In the genomic region with DNA sequence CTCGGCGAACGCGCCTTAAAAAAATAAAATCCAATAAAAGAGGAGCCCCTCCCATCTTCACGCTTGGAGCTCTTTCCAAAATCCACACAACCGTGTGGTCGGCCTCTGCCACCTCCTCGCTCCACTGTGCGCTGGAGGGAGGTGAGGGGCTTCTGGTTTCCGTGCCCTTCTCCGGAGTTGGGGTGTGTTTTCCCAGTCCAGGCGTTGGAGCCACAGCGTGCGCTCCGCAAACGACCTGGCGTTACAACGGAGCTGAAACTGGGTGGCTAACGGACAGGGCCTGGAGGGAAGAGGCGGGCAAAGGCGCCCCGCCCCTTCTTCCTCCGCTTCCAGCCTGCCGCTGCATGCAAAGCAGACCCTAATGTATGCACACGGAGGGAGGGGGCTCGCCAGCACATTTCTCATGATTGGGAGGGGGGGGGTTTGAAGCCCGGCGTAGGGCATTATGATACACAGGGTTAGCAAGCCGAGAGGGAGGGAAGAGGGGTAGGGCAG, we compare ENCODE assay signal across 8 mouse cellular contexts. TPM values are rescaled to one million over a fixed set of nuclear protein-coding genes. Genes with fewer than 3 reads are reported as not detected.
DNase-seq lines count a peak whose midpoint lies in the region; ATAC-seq and TF ChIP-seq lines count a peak whose summit lies in the region.

No protein-coding gene starts in this region.

- H3K36me3 ChIP-seq in erythroblast, embryonic 14.5 days (ENCODE audit: control insufficient read depth) = peaks cover 12% of the 10 kb centered on the region
- peaks cover 8% of the 10 kb centered on the region; the same call in 1 of the 2 replicates for H3K36me3 ChIP-seq in heart, embryonic 13.5 days
- H3K36me3 ChIP-seq in kidney, postnatal 0 days (ENCODE audit: insufficient read depth, low read length) = no peaks in the 10 kb centered on the region
- peaks cover 4% of the 10 kb centered on the region; the same call in 1 of the 2 replicates for H3K36me3 ChIP-seq in liver, embryonic 11.5 days (ENCODE audit: control insufficient read depth, insufficient read depth, low read length)
- peaks cover 6% of the 10 kb centered on the region for H3K36me3 ChIP-seq in myocyte (ENCODE audit: control insufficient read depth, insufficient read depth)
- no peaks in the 10 kb centered on the region for H3K36me3 ChIP-seq in stomach, embryonic 15.5 days

- peak overlapping the region; percentile 100 for H3K4me2 ChIP-seq in heart, embryonic 13.5 days
- peak overlapping the region; percentile 91 for H3K4me2 ChIP-seq in kidney, postnatal 0 days (ENCODE audit: low read length)
- H3K4me2 ChIP-seq in liver, embryonic 11.5 days = peak overlapping the region; percentile 99
- H3K4me2 ChIP-seq in myocyte (ENCODE audit: low read depth) = peak overlapping the region; percentile 93
- H3K4me2 ChIP-seq in stomach, embryonic 15.5 days = peak overlapping the region; percentile 98

- H3K27me3 ChIP-seq in erythroblast, embryonic 14.5 days (ENCODE audit: control insufficient read depth) = peaks cover 47% of the 10 kb centered on the region
- H3K27me3 ChIP-seq in heart, embryonic 13.5 days (replicated peaks) = peaks cover 24% of the 10 kb centered on the region; the same call in 1 of the 2 replicates
- H3K27me3 ChIP-seq in kidney, postnatal 0 days (ENCODE audit: insufficient read depth, low read length) = no peaks in the 10 kb centered on the region
- H3K27me3 ChIP-seq in liver, embryonic 11.5 days (replicated peaks; ENCODE audit: control insufficient read depth, insufficient read depth, low read length) = no peaks in the 10 kb centered on the region
- H3K27me3 ChIP-seq in myocyte (ENCODE audit: control insufficient read depth, insufficient read depth, insufficient read length) = no peaks in the 10 kb centered on the region
- no peaks in the 10 kb centered on the region for H3K27me3 ChIP-seq in stomach, embryonic 15.5 days (replicated peaks)

- peak overlapping the region; percentile 96 for H3K27ac ChIP-seq in heart, embryonic 13.5 days (replicated peaks)
- H3K27ac ChIP-seq in kidney, postnatal 0 days = peak overlapping the region; percentile 94
- H3K27ac ChIP-seq in liver, embryonic 11.5 days (ENCODE audit: low read depth, low read length) = peak overlapping the region; percentile 98
- H3K27ac ChIP-seq in stomach, embryonic 15.5 days = peak overlapping the region; percentile 99

- DNase-seq in CD4-positive, CD25-positive, alpha-beta regulatory T cell, adult 2 months (ENCODE audit: low read depth, low spot score) = peak; percentile 67
- peak; percentile 81 for DNase-seq in brain, embryonic 18.5 days (ENCODE audit: low read depth, low spot score)
- DNase-seq in kidney, postnatal 0 days (ENCODE audit: low spot score) = peak; percentile 87
- DNase-seq in liver, embryonic 11.5 days (ENCODE audit: low spot score) = peak; percentile 85

- TF ChIP-seq POLR2A in myocyte (IDR thresholded peaks at IDR 0.05; ENCODE audit: insufficient read length, low read depth) = peak; percentile 95

- H3K79me2 ChIP-seq in myocyte (ENCODE audit: control insufficient read depth, insufficient read depth) = peaks cover 36% of the 10 kb centered on the region

- peak overlapping the region; percentile 81 for H3ac ChIP-seq in myocyte (ENCODE audit: control insufficient read depth, insufficient read length)

- no peaks in the 10 kb centered on the region for H3K9me3 ChIP-seq in erythroblast, embryonic 14.5 days (ENCODE audit: control insufficient read depth, low read length)
- no peaks in the 10 kb centered on the region for H3K9me3 ChIP-seq in heart, embryonic 13.5 days
- no peaks in the 10 kb centered on the region for H3K9me3 ChIP-seq in kidney, postnatal 0 days (replicated peaks; ENCODE audit: low read length)
- H3K9me3 ChIP-seq in liver, embryonic 11.5 days (ENCODE audit: control insufficient read depth, low read length) = no peaks in the 10 kb centered on the region
- H3K9me3 ChIP-seq in stomach, embryonic 15.5 days = no peaks in the 10 kb centered on the region

- peak; percentile 14; the same call in 1 of the 2 replicates for ATAC-seq in heart, embryonic 13.5 days (ENCODE audit: extremely low read depth, insufficient number of reproducible peaks, low FRiP score, low TSS enrichment)
- ATAC-seq in kidney, postnatal 0 days (replicated peaks; ENCODE audit: low FRiP score, low read depth) = peak; percentile 40; the same call in 1 of the 2 replicates
- peak; percentile 72 for ATAC-seq in liver, embryonic 11.5 days (replicated peaks; ENCODE audit: low FRiP score)
- ATAC-seq in stomach, embryonic 15.5 days (ENCODE audit: insufficient read depth, low FRiP score, low read depth) = peak; percentile 63; the same call in 1 of the 2 replicates

- H3K4me3 ChIP-seq in erythroblast, embryonic 14.5 days (replicated peaks) = peak overlapping the region; percentile 95
- peak overlapping the region; percentile 93 for H3K4me3 ChIP-seq in heart, embryonic 13.5 days
- peak overlapping the region; percentile 85 for H3K4me3 ChIP-seq in kidney, postnatal 0 days (replicated peaks; ENCODE audit: low read depth, low read length)
- peak overlapping the region; percentile 99 for H3K4me3 ChIP-seq in liver, embryonic 11.5 days (ENCODE audit: low read depth, low read length)
- peak overlapping the region; percentile 68 for H3K4me3 ChIP-seq in myocyte
- H3K4me3 ChIP-seq in stomach, embryonic 15.5 days (replicated peaks) = peak overlapping the region; percentile 99

- peaks cover 41% of the 10 kb centered on the region for H3K4me1 ChIP-seq in erythroblast, embryonic 14.5 days (ENCODE audit: control insufficient read depth)
- peaks cover 44% of the 10 kb centered on the region for H3K4me1 ChIP-seq in heart, embryonic 13.5 days
- peaks cover 11% of the 10 kb centered on the region for H3K4me1 ChIP-seq in kidney, postnatal 0 days (replicated peaks; ENCODE audit: insufficient read depth, low read length)
- peaks cover 22% of the 10 kb centered on the region for H3K4me1 ChIP-seq in liver, embryonic 11.5 days (replicated peaks; ENCODE audit: control insufficient read depth, insufficient read depth, low read length)
- H3K4me1 ChIP-seq in stomach, embryonic 15.5 days = peaks cover 25% of the 10 kb centered on the region

- peak overlapping the region; percentile 87 for H3K9ac ChIP-seq in heart, embryonic 13.5 days
- H3K9ac ChIP-seq in kidney, postnatal 0 days (ENCODE audit: low read depth, low read length) = peak overlapping the region; percentile 69
- H3K9ac ChIP-seq in liver, embryonic 11.5 days (ENCODE audit: low read depth, low read length) = peak overlapping the region; percentile 85
- peak overlapping the region; percentile 83 for H3K9ac ChIP-seq in stomach, embryonic 15.5 days

- under 1% methylated on average over 29 of the region's 29 CpGs for WGBS in heart, embryonic 13.5 days
- WGBS in kidney, postnatal 0 days = 1% methylated on average over 28 of the region's 29 CpGs
- WGBS in liver, embryonic 11.5 days = under 1% methylated on average over 29 of the region's 29 CpGs
- WGBS in stomach, embryonic 15.5 days = under 1% methylated on average over 29 of the region's 29 CpGs

- TF ChIP-seq CTCF in kidney, postnatal 0 days (IDR thresholded peaks at IDR 0.05; ENCODE audit: low read depth) = no peak

TF ChIP-seq in myocyte, 11 proteins besides CTCF, POLR2A, EP300 and RAD21:
- TF ChIP-seq MYOG (IDR thresholded peaks at IDR 0.05; ENCODE audit: control insufficient read depth in 1 of 3, insufficient read depth in 1 of 3, insufficient read length in 2 of 3, low read depth in 2 of 3) (no peak), MYOD1 (IDR thresholded peaks at IDR 0.05; ENCODE audit: control insufficient read depth in 1 of 3, insufficient read length in 2 of 3, low read depth in 2 of 3) (no peak), SRF (IDR thresholded peaks at IDR 0.05; ENCODE audit: control insufficient read depth, insufficient read length, low read depth) (no peak), CEBPB (IDR thresholded peaks at IDR 0.05; ENCODE audit: insufficient read depth, poor library complexity, severe bottlenecking) (no peak), USF1 (IDR thresholded peaks at IDR 0.05; ENCODE audit: low read depth) (no peak), E2F4 (IDR thresholded peaks at IDR 0.05; ENCODE audit: insufficient read depth) (no peak), MAX (IDR thresholded peaks at IDR 0.05; ENCODE audit: low read depth) (no peak), REST (IDR thresholded peaks at IDR 0.05; ENCODE audit: insufficient read depth, insufficient read length) (peak; percentile 9), POLR2AphosphoS2 (IDR thresholded peaks at IDR 0.05; ENCODE audit: insufficient read length, low read depth) (peak; percentile 91), TCF12 (IDR thresholded peaks at IDR 0.05; ENCODE audit: insufficient read depth, poor library complexity, severe bottlenecking) (no peak), TCF3 (IDR thresholded peaks at IDR 0.05; ENCODE audit: insufficient read length, low read depth) (no peak)

RNA-seq across cellular contexts. Expression of a gene that starts 0.9 kb away (rescaled TPM):
- polyA plus RNA-seq in erythroblast, embryonic 14.5 days (2012) = 0.29 and 0.38 TPM in 2 replicates
- polyA plus RNA-seq in heart, embryonic 13.5 days (2015; fragmentation: Nextera tagmentation; extraction: Ambion mirVana) = 6.1 and 6.5 TPM in 2 replicates
- 6.6 and 9.5 TPM in 2 replicates for polyA plus RNA-seq in kidney, postnatal 0 days (2015; fragmentation: Nextera tagmentation; extraction: Ambion mirVana)
- polyA plus RNA-seq in liver, embryonic 11.5 days (2014; fragmentation: Nextera tagmentation; extraction: Ambion mirVana) = 6.8 and 9.7 TPM in 2 replicates
- polyA plus RNA-seq in myocyte (2012; fragmentation: generic; extraction: Trizol) = 4.5 TPM
- 14.1 and 14.2 TPM in 2 replicates for polyA plus RNA-seq in stomach, embryonic 15.5 days (2015; fragmentation: Nextera tagmentation; extraction: Ambion mirVana)

RNA-seq across cellular contexts. Expression of a gene that starts 38.6 kb away (rescaled TPM):
- 7.2 and 8.5 TPM in 2 replicates for polyA plus RNA-seq in erythroblast, embryonic 14.5 days (2012)
- 1,009 and 1,200 TPM in 2 replicates for polyA plus RNA-seq in heart, embryonic 13.5 days (2015; fragmentation: Nextera tagmentation; extraction: Ambion mirVana)
- 1,237 and 1,429 TPM in 2 replicates for polyA plus RNA-seq in kidney, postnatal 0 days (2015; fragmentation: Nextera tagmentation; extraction: Ambion mirVana)
- 671 and 713 TPM in 2 replicates for polyA plus RNA-seq in liver, embryonic 11.5 days (2014; fragmentation: Nextera tagmentation; extraction: Ambion mirVana)
- 773 TPM for polyA plus RNA-seq in myocyte (2012; fragmentation: generic; extraction: Trizol)
- polyA plus RNA-seq in stomach, embryonic 15.5 days (2015; fragmentation: Nextera tagmentation; extraction: Ambion mirVana) = 757 and 776 TPM in 2 replicates

Comparison
In these comparisons a context has a peak if more than half of its experiments do, and no peak if none do; other contexts are left out.
1. Peak in every context shown above with its lines: DNase-seq, ATAC-seq, H3K4me3 ChIP-seq and H3K27ac ChIP-seq.
2. ATAC-seq: peak in every context shown above with its lines; median percentile 72 in liver, embryonic 11.5 days; 63 in stomach, embryonic 15.5 days; 40 in kidney, postnatal 0 days; 14 in heart, embryonic 13.5 days.
3. RNA of a gene that starts 38.6 kb away (polyA plus RNA-seq): 1,237 to 1,429 TPM in kidney, postnatal 0 days, 1,009 to 1,200 TPM in heart, embryonic 13.5 days, 773 TPM in myocyte (single experiment), 757 to 776 TPM in stomach, embryonic 15.5 days and 671 to 713 TPM in liver, embryonic 11.5 days; 7.2 to 8.5 TPM in erythroblast, embryonic 14.5 days; every median in the first group is over 10 times any median in the second.